Mouse (Mus musculus) CH12.LX (cell line): ENCODE data around the gene Tbx15. TPM values are rescaled to one million over a fixed set of nuclear protein-coding genes. Genes with fewer than 3 reads are reported as not detected.

Experiments
- DNase-seq: peaks from one replicate; pipeline ENCODE4 v3.0.0-alpha.2; 2013; ENCODE audit errors: extremely low read depth
- H3K27ac ChIP-seq: 2 replicates; pipeline ENCODE4 v1.5.1; 2012; ENCODE audit warnings: low read depth, mild to moderate bottlenecking, control low read depth, moderate library complexity; ENCODE audit not compliant: insufficient read depth
- H3K27me3 ChIP-seq: replicated peaks from 2 replicates; pipeline ENCODE3; 2012; ENCODE audit warnings: inconsistent platforms
- H3K36me3 ChIP-seq, 2 experiments: replicated peaks in 1 of 2; 2 replicates each; pipeline versions ENCODE3 to v1.6.1; 2012; ENCODE audit warnings: inconsistent platforms in 1 of 2, low read length in 1 of 2, mild to moderate bottlenecking in 1 of 2, mixed read lengths in 1 of 2, moderate library complexity in 1 of 2; ENCODE audit not compliant: control insufficient read depth in 1 of 2, insufficient read depth in 1 of 2
- H3K4me1 ChIP-seq, 2 experiments: 2 replicates each; pipeline ENCODE4 v1.6.1; 2012; ENCODE audit warnings: inconsistent platforms in 1 of 2, moderate library complexity in 1 of 2; ENCODE audit not compliant: insufficient read depth in 2 of 2, control insufficient read depth in 1 of 2
- H3K4me2 ChIP-seq: 2 replicates; pipeline ENCODE4 v1.6.1; 2012; ENCODE audit warnings: low read depth, mild to moderate bottlenecking, control low read depth; ENCODE audit not compliant: poor library complexity, insufficient read depth, severe bottlenecking
- H3K4me3 ChIP-seq, 3 experiments: fragments of 150-350 bp in 1 of 3; sonication (generic) in 1 of 3; replicated peaks in 1 of 3; 2 replicates each; pipeline versions ENCODE3 to v1.5.1; 2011 to 2012; ENCODE audit warnings: low read depth in 2 of 3, low read length in 2 of 3, mild to moderate bottlenecking in 2 of 3, moderate library complexity in 2 of 3, control low read depth in 1 of 3, improper control_type of control experiment in 1 of 3, inconsistent platforms in 1 of 3, mixed read lengths in 1 of 3; ENCODE audit not compliant: poor library complexity in 1 of 3
- H3K79me2 ChIP-seq: replicated peaks from 2 replicates; pipeline ENCODE4 v1.6.1; 2012; ENCODE audit warnings: mild to moderate bottlenecking, moderate library complexity; ENCODE audit not compliant: control insufficient read depth, poor library complexity, insufficient read depth, severe bottlenecking; ENCODE audit errors: extremely low read depth
- H3K9ac ChIP-seq: 2 replicates; pipeline ENCODE4 v1.6.1; 2012; ENCODE audit warnings: low read depth, mild to moderate bottlenecking, control low read depth, moderate library complexity; ENCODE audit not compliant: insufficient read depth
- H3K9me3 ChIP-seq: replicated peaks from 2 replicates; pipeline ENCODE3; 2012; ENCODE audit warnings: low read length, inconsistent platforms, mixed read lengths
- BHLHE40 ChIP-seq: IDR thresholded peaks from 2 replicates; pipeline ENCODE4 v1.6.1; 2011; ENCODE audit warnings: mild to moderate bottlenecking, low read depth, low read length, improper control_type of control experiment
- CHD1 ChIP-seq: IDR thresholded peaks from 2 replicates; pipeline ENCODE4 v1.6.1; 2012; ENCODE audit warnings: low read depth, low read length, improper control_type of control experiment, inconsistent platforms
- CTCF ChIP-seq, 2 experiments: IDR thresholded peaks in 1 of 2; conservative IDR thresholded peaks in 1 of 2; 2 replicates each; pipeline ENCODE4 v1.5.1; 2011 to 2012; ENCODE audit warnings: low read depth in 2 of 2, low read length in 2 of 2, improper control_type of control experiment in 1 of 2, inconsistent platforms in 1 of 2, mild to moderate bottlenecking in 1 of 2, moderate library complexity in 1 of 2
- E2F4 ChIP-seq: IDR thresholded peaks from 2 replicates; pipeline ENCODE4 v1.6.1; 2011; ENCODE audit warnings: low read depth, low read length, improper control_type of control experiment; ENCODE audit not compliant: insufficient replicate concordance
- EP300 ChIP-seq: IDR thresholded peaks from 2 replicates; pipeline ENCODE4 v1.6.1; 2011; ENCODE audit warnings: low read length, improper control_type of control experiment
- GABPA ChIP-seq: IDR thresholded peaks from 2 replicates; pipeline ENCODE4 v1.6.1; 2012; ENCODE audit warnings: low read depth, low read length, improper control_type of control experiment, inconsistent platforms; ENCODE audit not compliant: insufficient replicate concordance
- HCFC1 ChIP-seq: IDR thresholded peaks from 2 replicates; pipeline ENCODE4 v1.6.1; 2012; ENCODE audit warnings: low read depth, mild to moderate bottlenecking, inconsistent platforms, low read length, improper control_type of control experiment
- JUN ChIP-seq: IDR thresholded peaks from 2 replicates; pipeline ENCODE4 v1.6.1; 2011; ENCODE audit warnings: low read depth, mild to moderate bottlenecking, low read length, improper control_type of control experiment, moderate library complexity; ENCODE audit not compliant: insufficient read depth
- MAZ ChIP-seq: IDR thresholded peaks from 2 replicates; pipeline ENCODE4 v1.6.1; 2012; ENCODE audit warnings: low read depth, mild to moderate bottlenecking, inconsistent platforms, low read length, improper control_type of control experiment, moderate library complexity
- NELFE ChIP-seq: IDR thresholded peaks from 2 replicates; pipeline ENCODE4 v1.6.1; 2011; ENCODE audit warnings: low read depth, low read length, improper control_type of control experiment
- NRF1 ChIP-seq: IDR thresholded peaks from 2 replicates; pipeline ENCODE4 v1.6.1; 2014; ENCODE audit warnings: low read depth, mild to moderate bottlenecking, inconsistent platforms, low read length, improper control_type of control experiment, moderate library complexity
- PAX5 ChIP-seq: IDR thresholded peaks from 2 replicates; pipeline ENCODE4 v1.6.1; 2012; ENCODE audit warnings: low read length, inconsistent platforms, mixed read lengths
- POLR2A ChIP-seq: IDR thresholded peaks from 2 replicates; pipeline ENCODE4 v1.6.1; 2011; ENCODE audit warnings: low read depth, mild to moderate bottlenecking, improper control_type of control experiment, low read length
- RAD21 ChIP-seq: IDR thresholded peaks from 2 replicates; pipeline ENCODE4 v1.6.1; 2011; ENCODE audit warnings: low read depth, mild to moderate bottlenecking, low read length, improper control_type of control experiment, moderate library complexity
- RCOR1 ChIP-seq: conservative IDR thresholded peaks from 2 replicates; pipeline ENCODE4 v1.6.1; 2012; ENCODE audit warnings: low read depth, mild to moderate bottlenecking, inconsistent platforms, low read length, improper control_type of control experiment
- TBP ChIP-seq: conservative IDR thresholded peaks from 2 replicates; pipeline ENCODE4 v1.6.1; 2011; ENCODE audit warnings: low read depth, low read length, improper control_type of control experiment
- TCF12 ChIP-seq: IDR thresholded peaks from 2 replicates; pipeline ENCODE4 v1.6.1; 2014; ENCODE audit warnings: low read depth, mild to moderate bottlenecking, inconsistent platforms, low read length, improper control_type of control experiment
- USF1 ChIP-seq: IDR thresholded peaks from 2 replicates; pipeline ENCODE4 v1.6.1; 2014; ENCODE audit warnings: low read depth, mild to moderate bottlenecking, inconsistent platforms, low read length, improper control_type of control experiment
- USF2 ChIP-seq: conservative IDR thresholded peaks from 2 replicates; pipeline ENCODE4 v1.6.1; 2011; ENCODE audit warnings: low read depth, low read length, improper control_type of control experiment
- ZC3H11A ChIP-seq: IDR thresholded peaks from 2 replicates; pipeline ENCODE4 v1.6.1; 2012; ENCODE audit warnings: low read depth, mild to moderate bottlenecking, inconsistent platforms, low read length, improper control_type of control experiment
- ZKSCAN1 ChIP-seq: IDR thresholded peaks from 2 replicates; pipeline ENCODE4 v1.6.1; 2012; ENCODE audit warnings: low read depth, inconsistent platforms, low read length, improper control_type of control experiment, borderline replicate concordance
- dilution Hi-C: fragments of 300-500 bp; cut with MboI; formaldehyde crosslinking; loops from 2 replicates; pipeline ENCODE4 v1.14.3; 2020; ENCODE audit warnings: low sequenced_read_pairs; ENCODE audit not compliant: extremely low pct_unique_long_range_greater_than_20kb, extremely low pct_ligation_motif_present
- in situ Hi-C: fragments of 300-500 bp; cut with MboI; formaldehyde crosslinking; loops from 3 replicates; pipeline ENCODE4 v1.14.3; 2019; ENCODE audit warnings: low sequenced_read_pairs, low pct_ligation_motif_present, low pct_unique_long_range_greater_than_20kb, mixed read lengths
- polyA plus RNA-seq: library from polyadenylated mRNA; unstranded; fragments of >175 nt; gene quantifications from 2 replicates; pipeline ENCODE4 v1.2.1, GENCODE M21; 2012; ENCODE audit warnings: low read depth; ENCODE audit not compliant: insufficient read length
- total RNA-seq, 2 experiments: library from RNA; depleted of rRNA; stranded (reverse); fragments of 300-350 nt in 1 of 2; fragments of >200 nt in 1 of 2; gene quantifications; 2 replicates each; pipeline ENCODE4 v1.2.3; 2012 to 2014

The Tbx15 gene
- total RNA-seq (2012; rRNA removed): 1.8 and 2.1 TPM in 2 replicates
- 1.4 and 1.7 TPM in 2 replicates for total RNA-seq (2014; rRNA removed)
- polyA plus RNA-seq: 1.7 and 1.8 TPM in 2 replicates

- Histone ChIP-seq H3K9ac (no peak within 1 kb of the TSS), H3K4me1 (0 out of 4 replicates have a peak, but pooled peaks cover 0 to 2% of the 10 kb centered on the region in 2 experiments), H3K79me2 (no peaks in the 10 kb centered on the region), H3K9me3 (no peaks in the 10 kb centered on the region)
- TF ChIP-seq USF2 (no peak), POLR2A (no peak), CTCF (conservative IDR thresholded peaks at IDR 0.05 in 1 of 2, IDR thresholded peaks at IDR 0.05 in 1 of 2; ENCODE audit: low read depth in 2 of 2, low read length in 2 of 2) (no peak)
- TF ChIP-seq, all 38 proteins: peak for 0
- in situ Hi-C loops (loop anchor here (25.0 kb wide), 1 partner anchor 697 kb away; no protein-coding TSS in a partner anchor), dilution Hi-C loops (no loop called here)
- Histone ChIP-seq H3K27ac (no peak within 1 kb of the TSS), H3K27me3 (peaks cover 1% of the 10 kb centered on the region), H3K4me2 (peak within 1 kb of the TSS; percentile 61), H3K4me3 (peak within 1 kb of the TSS in 2 of 3 experiments; percentile 20 to 41), H3K36me3 (no peaks in the 10 kb centered on the region)
- DNase-seq: no peak
Observed at GRCm38 (mm10) chr3:99240213-99240720, at the start of gene Tbx15. Gene Tbx15, plus strand, starts transcription at chr3:99240381.

- dilution Hi-C loops (no loop called here), in situ Hi-C loops (no loop called here)
- DNase-seq: no peak
- no peak overlapping the region for H3K4me2 ChIP-seq
- H3K9ac ChIP-seq: no peak overlapping the region
- no peaks in the 10 kb centered on the region for H3K9me3 ChIP-seq
- H3K27me3 ChIP-seq: no peaks in the 10 kb centered on the region
- H3K79me2 ChIP-seq: no peaks in the 10 kb centered on the region
- H3K4me3 ChIP-seq: no peak overlapping the region
- no peak for TF ChIP-seq USF2
- no peak for TF ChIP-seq JUN
- TF ChIP-seq PAX5: no peak
- no peak for TF ChIP-seq TBP
- no peak for TF ChIP-seq BHLHE40
- TF ChIP-seq HCFC1: no peak
- no peak for TF ChIP-seq NRF1
- TF ChIP-seq RAD21: no peak
- no peak for TF ChIP-seq ZKSCAN1
- no peaks in the 10 kb centered on the region for H3K4me1 ChIP-seq
- peaks cover 0 to 27% of the 10 kb centered on the region in 2 experiments for H3K36me3 ChIP-seq
- H3K27ac ChIP-seq: no peak overlapping the region
Observed at GRCm38 (mm10) chr3:99193576-99193975, 46.6 kb upstream of the Tbx15 start.

GRCm38 (mm10) chr3:99203331-99203730 is 36.9 kb upstream of the Tbx15 start:
- TF ChIP-seq E2F4: no peak
- no peak for TF ChIP-seq TBP
- TF ChIP-seq TCF12: no peak
- TF ChIP-seq GABPA: no peak
- TF ChIP-seq USF2: no peak
- TF ChIP-seq RCOR1: no peak
- no peak for TF ChIP-seq CHD1
- no peak for TF ChIP-seq ZKSCAN1
- no peak for TF ChIP-seq HCFC1
- no peak for TF ChIP-seq CTCF (conservative IDR thresholded peaks at IDR 0.05 in 1 of 2, IDR thresholded peaks at IDR 0.05 in 1 of 2; ENCODE audit: low read depth in 2 of 2, low read length in 2 of 2)
- no peak for TF ChIP-seq ZC3H11A
- no peak for TF ChIP-seq EP300
- TF ChIP-seq PAX5: no peak
- TF ChIP-seq MAZ: no peak
- no peak for TF ChIP-seq NELFE
- TF ChIP-seq USF1: no peak
- Histone ChIP-seq H3K4me2 (no peak overlapping the region), H3K27ac (no peak overlapping the region), H3K36me3 (peaks cover 7 to 40% of the 10 kb centered on the region in 2 experiments), H3K9me3 (peaks cover 7% of the 10 kb centered on the region), H3K4me1 (no peaks in the 10 kb centered on the region), H3K4me3 (no peak overlapping the region), H3K9ac (no peak overlapping the region), H3K79me2 (no peaks in the 10 kb centered on the region), H3K27me3 (no peaks in the 10 kb centered on the region)
- in situ Hi-C loops: no loop called here
- dilution Hi-C loops: no loop called here
- DNase-seq: no peak
